Mouse (Mus musculus): Measurements from ENCODE around the gene Gli3.

- TF ChIP-seq CTCF (IDR thresholded peaks at IDR 0.05; ENCODE audit: extremely low read depth, insufficient read depth, insufficient read length, insufficient replicate concordance) (no peak), POLR2A (IDR thresholded peaks at IDR 0.05; ENCODE audit: low read depth, low read length) (no peak)
Observed at GRCm38 (mm10) chr13:15450941-15451340, 12.1 kb upstream of the Gli3 start.

Data from spleen, adult 2 months (tissue).